15 mouse cellular contexts compared by ENCODE assay signal in genomic region chr2:38999910-39000586, GRCm38 (mm10). TPM values are rescaled to one million over a fixed set of nuclear protein-coding genes. Genes with fewer than 3 reads are reported as not detected.
A peak's percentile ranks its signal among the peaks of the same experiment; 100 is the strongest.
DNase-seq lines count a peak whose midpoint lies in the region; ATAC-seq and TF ChIP-seq lines count a peak whose summit lies in the region.
"Had no signal": no experiment of that assay in that cellular context is flagged by ENCODE, and none has a peak within 500 bp of the region (broad histone marks: within the 10 kb centered on the region; RNA-seq: fewer than 3 reads in every experiment).

No protein-coding gene starts in this region.

- no peak overlapping the region for H3K4me2 ChIP-seq in hindbrain, embryonic 11.5 days (replicated peaks; ENCODE audit: low read depth, low read length)
- H3K4me2 ChIP-seq: forebrain, embryonic 15.5 days; limb, embryonic 13.5 days had no signal

- no peaks in the 10 kb centered on the region for H3K79me2 ChIP-seq in liver, adult 2 months (ENCODE audit: control insufficient read depth, insufficient read depth, low read length)

- H3K9me3 ChIP-seq in hindbrain, embryonic 11.5 days (ENCODE audit: control insufficient read depth, low read length): no peaks in the 10 kb centered on the region
- H3K9me3 ChIP-seq: forebrain, embryonic 15.5 days; G1E; heart, embryonic 10.5 days; limb, embryonic 13.5 days had no signal

- no peak overlapping the region for H3K27ac ChIP-seq in liver, adult 2 months (replicated peaks; ENCODE audit: insufficient read depth, low read depth, low read length)
- no peak overlapping the region for H3K27ac ChIP-seq in hindbrain, embryonic 11.5 days (ENCODE audit: low read depth, low read length)
- H3K27ac ChIP-seq: forebrain, embryonic 15.5 days; heart, embryonic 10.5 days; limb, embryonic 13.5 days had no signal

- peaks cover 12% of the 10 kb centered on the region for H3K4me1 ChIP-seq in liver, adult 2 months (ENCODE audit: control insufficient read depth, insufficient read depth, low read length)
- peaks cover 11% of the 10 kb centered on the region for H3K4me1 ChIP-seq in hindbrain, embryonic 11.5 days (replicated peaks; ENCODE audit: control insufficient read depth, insufficient read depth, low read length)

- DNase-seq in liver, adult 2 months (ENCODE audit: extremely low read depth, low read depth, low spot score): peak; percentile 53
- DNase-seq in liver (no peak), R1 (ENCODE audit: low read depth, low spot score) (peak; percentile 59)
- DNase-seq in kidney, postnatal 25 days: peak; percentile 23 to 69
- no peak for DNase-seq in hindbrain, embryonic 11.5 days (ENCODE audit: low spot score)
- no peak for DNase-seq in heart, adult 8-10 months (ENCODE audit: low spot score)
- DNase-seq: adrenal gland, postnatal 25 days; cerebellum, postnatal 25 days; right cerebral cortex, postnatal 14 days had no signal

- whole genome bisulfite sequencing in liver, adult 2 months: 44% methylated on average over 8 of the region's 8 CpGs
- WGBS in hindbrain, embryonic 11.5 days: 75% methylated on average over 8 of the region's 8 CpGs

- TF ChIP-seq CTCF in liver, adult 2 months (IDR thresholded peaks at IDR 0.05; ENCODE audit: low read depth, low read length): no peak

- H3K36me3 ChIP-seq in liver, adult 2 months (ENCODE audit: control insufficient read depth, insufficient read depth, low read length): peaks cover 4% of the 10 kb centered on the region; the same call in 1 of the 2 replicates
- peaks cover 15% of the 10 kb centered on the region for H3K36me3 ChIP-seq in hindbrain, embryonic 11.5 days (ENCODE audit: control insufficient read depth, insufficient read depth, low read length)

- H3K27me3 ChIP-seq in liver, adult 2 months (ENCODE audit: control insufficient read depth, insufficient read depth, low read length): no peaks in the 10 kb centered on the region
- H3K27me3 ChIP-seq in hindbrain, embryonic 11.5 days (ENCODE audit: control insufficient read depth, insufficient read depth, low read length): no peaks in the 10 kb centered on the region
- H3K27me3 ChIP-seq: forebrain, embryonic 15.5 days; limb, embryonic 13.5 days had no signal

- H3K9ac ChIP-seq in liver, adult 2 months (ENCODE audit: low read depth, low read length): no peak overlapping the region
- H3K9ac ChIP-seq in hindbrain, embryonic 11.5 days (ENCODE audit: low read depth, low read length): no peak overlapping the region
- H3K9ac ChIP-seq: forebrain, embryonic 15.5 days; limb, embryonic 13.5 days had no signal

- H3K4me3 ChIP-seq in liver, adult 2 months (ENCODE audit: insufficient read depth, low read depth, low read length): no peak overlapping the region
- H3K4me3 ChIP-seq in hindbrain, embryonic 11.5 days (ENCODE audit: low read depth, low read length): no peak overlapping the region
- H3K4me3 ChIP-seq: forebrain, embryonic 15.5 days; heart, embryonic 10.5 days; limb, embryonic 13.5 days had no signal

- ATAC-seq in hindbrain, embryonic 11.5 days (ENCODE audit: low FRiP score): no peak
- no peak for ATAC-seq in megakaryocyte progenitor cell, adult 5-6 weeks (replicated peaks; ENCODE audit: poor library complexity)
- ATAC-seq: forebrain, embryonic 15.5 days; lung, postnatal 0 days had no signal

- no peak for TF ChIP-seq POLR2A in liver, adult 2 months (IDR thresholded peaks at IDR 0.05; ENCODE audit: extremely low read depth, insufficient read depth, low read length)

RNA-seq across cellular contexts. Expression of gene Wdr38, which starts 2.8 kb away (rescaled TPM):
- total RNA-seq in liver, adult 2 months (2014; rRNA removed): 0.55 and 0.67 TPM in 2 replicates
- 0.34 TPM in 2 replicates for polyA plus RNA-seq in liver, adult 2 months (2012; rRNA removed)
- polyA plus RNA-seq in hindbrain, embryonic 11.5 days (2014; fragmentation: Nextera tagmentation; extraction: Ambion mirVana): 1.5 and 1.8 TPM in 2 replicates
- total RNA-seq in heart, adult 8-10 months (2022): under 1 TPM; 0.09 to 0.22 (median 0.13) TPM
- 0.22 TPM in 2 replicates for total RNA-seq in megakaryocyte progenitor cell, adult 5-6 weeks (2015)
- 0.25 and 0.88 TPM in 2 replicates for total RNA-seq in megakaryocyte progenitor cell, adult 5-6 weeks (2017)

RNA-seq across cellular contexts. Expression of gene Arpc5l, which starts 5.1 kb away (rescaled TPM):
- 41.2 and 45.1 TPM in 2 replicates for total RNA-seq in liver, adult 2 months (2014; rRNA removed)
- 21.3 and 25.7 TPM in 2 replicates for polyA plus RNA-seq in liver, adult 2 months (2012; rRNA removed)
- polyA plus RNA-seq in hindbrain, embryonic 11.5 days (2014; fragmentation: Nextera tagmentation; extraction: Ambion mirVana): 147 and 149 TPM in 2 replicates
- 100 to 1,000 TPM in 3 of 4 experiments, 10 to 100 TPM in 1; 90.3 to 125 (median 106) TPM for total RNA-seq in heart, adult 8-10 months (2022)
- total RNA-seq in megakaryocyte progenitor cell, adult 5-6 weeks (2015): 73.3 and 82.6 TPM in 2 replicates
- 47.8 and 49.6 TPM in 2 replicates for total RNA-seq in megakaryocyte progenitor cell, adult 5-6 weeks (2017)

RNA-seq across cellular contexts. Expression of gene Rpl35, which starts 5.4 kb away (rescaled TPM):
- total RNA-seq in liver, adult 2 months (2014; rRNA removed): 179 and 183 TPM in 2 replicates
- polyA plus RNA-seq in liver, adult 2 months (2012; rRNA removed): 56.9 and 60.6 TPM in 2 replicates
- 988 and 1,016 TPM in 2 replicates for polyA plus RNA-seq in hindbrain, embryonic 11.5 days (2014; fragmentation: Nextera tagmentation; extraction: Ambion mirVana)
- 100 to 1,000 TPM; 299 to 346 (median 322) TPM for total RNA-seq in heart, adult 8-10 months (2022)
- total RNA-seq in megakaryocyte progenitor cell, adult 5-6 weeks (2015): 632 and 667 TPM in 2 replicates
- 1,515 and 1,624 TPM in 2 replicates for total RNA-seq in megakaryocyte progenitor cell, adult 5-6 weeks (2017)

Comparison
In these comparisons a context has a peak if more than half of its experiments do, and no peak if none do; other contexts are left out.
1. DNase-seq: peak in liver, adult 2 months (single experiment), R1 (single experiment) and kidney, postnatal 25 days (2 of 2); none in liver (single experiment), hindbrain, embryonic 11.5 days (single experiment) and heart, adult 8-10 months (single experiment).